Mouse (Mus musculus): Measurements from ENCODE around the gene Olfr516. TPM values are rescaled to one million over a fixed set of nuclear protein-coding genes. Genes with fewer than 3 reads are reported as not detected.

Olfr516 gene
- not detected for polyA plus RNA-seq (2017; shearing (Covaris generic))

GRCm38 (mm10) chr7:108850429-108850828 lies at the start of gene Olfr516:
Gene Olfr516, minus strand, starts transcription at chr7:108850529.

GRCm38 (mm10) chr7:108894320-108894719 lies 44.0 kb upstream of the Olfr516 start, which contains the start of gene Olfr519:
Gene Olfr519, minus strand, starts transcription at chr7:108894420.

GRCm38 (mm10) chr7:108884906-108885305 lies 34.6 kb upstream of the Olfr516 start, which contains the start of gene Olfr518:
Gene Olfr518, minus strand, starts transcription at chr7:108885006.

GRCm38 (mm10) chr7:108872279-108872678 lies 21.9 kb upstream of the Olfr516 start, which contains the start of gene Olfr517:
Gene Olfr517, minus strand, starts transcription at chr7:108872379.

GRCm38 (mm10) chr7:108825897-108826296 lies 24.4 kb downstream of the Olfr516 start, which contains the start of gene Olfr514:
Gene Olfr514, minus strand, starts transcription at chr7:108825997.

Other genes with a start within 250 kb of the Olfr516 start
- gene Olfr506, start 239.7 kb downstream of the Olfr516 start, polyA plus RNA-seq (2017; shearing (Covaris generic)): not detected
- not detected for gene Olfr507, start 228.7 kb downstream of the Olfr516 start, polyA plus RNA-seq (2017; shearing (Covaris generic))
- gene Olfr508, start 220.5 kb downstream of the Olfr516 start, polyA plus RNA-seq (2017; shearing (Covaris generic)): not detected
- not detected for gene Olfr509, start 198.6 kb downstream of the Olfr516 start, polyA plus RNA-seq (2017; shearing (Covaris generic))
- not detected for gene Olfr510, start 184.1 kb downstream of the Olfr516 start, polyA plus RNA-seq (2017; shearing (Covaris generic))
- not detected for gene Olfr512, start 137.2 kb downstream of the Olfr516 start, polyA plus RNA-seq (2017; shearing (Covaris generic))
- not detected for gene Olfr513, start 99.6 kb downstream of the Olfr516 start, polyA plus RNA-seq (2017; shearing (Covaris generic))
- gene Olfr514, start 24.5 kb downstream of the Olfr516 start, polyA plus RNA-seq (2017; shearing (Covaris generic)): not detected
- gene Olfr517, start 21.9 kb upstream of the Olfr516 start, polyA plus RNA-seq (2017; shearing (Covaris generic)): not detected
- gene Olfr518, start 34.5 kb upstream of the Olfr516 start, polyA plus RNA-seq (2017; shearing (Covaris generic)): not detected
- gene Olfr519, start 43.9 kb upstream of the Olfr516 start, polyA plus RNA-seq (2017; shearing (Covaris generic)): not detected
- not detected for gene Nlrp10, start 79.6 kb upstream of the Olfr516 start, polyA plus RNA-seq (2017; shearing (Covaris generic))
- 154 TPM for gene Eif3f, start 83.9 kb upstream of the Olfr516 start, polyA plus RNA-seq (2017; shearing (Covaris generic))
- 1.6 TPM for gene Tub, start 99.8 kb upstream of the Olfr516 start, polyA plus RNA-seq (2017; shearing (Covaris generic))
- gene Ric3, start 232.8 kb upstream of the Olfr516 start, polyA plus RNA-seq (2017; shearing (Covaris generic)): 0.26 TPM

Data from effector memory CD4-positive, alpha-beta T cell, adult 5 months (primary cell).